ENCODE assay signal across 27 mouse cellular contexts in the genomic region with DNA sequence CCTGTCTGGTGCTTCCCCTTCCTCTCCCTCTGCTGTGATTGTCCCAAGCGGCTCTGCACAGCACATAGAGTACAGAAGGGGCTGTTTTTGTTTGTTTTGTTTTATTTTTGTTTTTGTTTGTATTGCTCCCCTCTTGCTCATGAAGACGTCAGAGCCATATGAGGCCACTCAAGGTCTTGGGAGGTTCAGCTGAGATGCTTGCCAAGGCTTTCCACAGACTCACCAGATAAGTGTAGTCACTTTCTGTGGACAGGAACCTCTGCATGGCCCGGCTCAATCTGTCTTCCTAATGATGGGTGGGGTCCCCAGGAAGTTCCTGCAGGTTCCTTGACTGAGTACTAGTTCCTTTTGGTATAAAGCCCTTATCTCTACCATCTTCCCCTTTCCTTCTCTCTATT. TPM values are rescaled to one million over a fixed set of nuclear protein-coding genes. Genes with fewer than 3 reads are reported as not detected.
DNase-seq lines count a peak whose midpoint lies in the region; ATAC-seq lines count a peak whose summit lies in the region.
"Had no signal": no experiment of that assay in that cellular context is flagged by ENCODE, and none has a peak within 500 bp of the region (broad histone marks: within the 10 kb centered on the region; RNA-seq: fewer than 3 reads in every experiment).

No protein-coding gene starts in this region.

- intact Hi-C loops in left cerebral cortex, postnatal 4 days (cut with DNase I): no loop called here

- peak overlapping the region; percentile 71 for H3K27ac ChIP-seq in hindbrain, embryonic 10.5 days
- H3K27ac ChIP-seq in hindbrain, embryonic 16.5 days (ENCODE audit: low read depth, low read length): no peak overlapping the region
- 0 out of 2 replicates have a peak overlapping the region, but pooled peaks have one; percentile 11 for H3K27ac ChIP-seq in embryonic facial prominence, embryonic 10.5 days (replicated peaks)
- H3K27ac ChIP-seq in limb, embryonic 10.5 days: 0 out of 2 replicates have a peak overlapping the region, but pooled peaks have one; percentile 34
- H3K27ac ChIP-seq: embryonic facial prominence, embryonic 12.5 days; forebrain, embryonic 12.5 days; heart, adult 2 months; heart, embryonic 13.5 days; hindbrain, postnatal 0 days; intestine, embryonic 15.5 days; lung, embryonic 15.5 days; neural tube, embryonic 12.5 days had no signal

- no peak overlapping the region for H3K9ac ChIP-seq in hindbrain, embryonic 16.5 days (ENCODE audit: low read depth, low read length)
- H3K9ac ChIP-seq: embryonic facial prominence, embryonic 12.5 days; forebrain, embryonic 12.5 days; heart, embryonic 13.5 days; intestine, embryonic 15.5 days; limb, embryonic 13.5 days; lung, embryonic 15.5 days; neural tube, embryonic 12.5 days had no signal

- no peak for ATAC-seq in hindbrain, embryonic 16.5 days
- ATAC-seq: CD4-positive, CD25-positive, alpha-beta regulatory T cell, adult 4 months; hindbrain, postnatal 0 days; intestine, embryonic 15.5 days had no signal

- H3K36me3 ChIP-seq in hindbrain, embryonic 10.5 days: no peaks in the 10 kb centered on the region
- no peaks in the 10 kb centered on the region for H3K36me3 ChIP-seq in hindbrain, embryonic 16.5 days (ENCODE audit: control insufficient read depth, insufficient read depth, low read length)
- H3K36me3 ChIP-seq in embryonic facial prominence, embryonic 10.5 days (replicated peaks): no peaks in the 10 kb centered on the region
- H3K36me3 ChIP-seq in limb, embryonic 10.5 days: no peaks in the 10 kb centered on the region
- H3K36me3 ChIP-seq: embryonic facial prominence, embryonic 12.5 days; forebrain, embryonic 12.5 days; heart, embryonic 13.5 days; intestine, embryonic 15.5 days; limb, embryonic 13.5 days; lung, embryonic 15.5 days; neural tube, embryonic 12.5 days had no signal

- peaks cover 21% of the 10 kb centered on the region for H3K27me3 ChIP-seq in hindbrain, embryonic 10.5 days (ENCODE audit: insufficient read depth, poor library complexity, severe bottlenecking)
- no peaks in the 10 kb centered on the region for H3K27me3 ChIP-seq in hindbrain, embryonic 16.5 days (replicated peaks; ENCODE audit: control insufficient read depth, insufficient read depth, low read length)
- H3K27me3 ChIP-seq in embryonic facial prominence, embryonic 10.5 days (replicated peaks; ENCODE audit: low read depth, poor library complexity, severe bottlenecking): 0 out of 2 replicates have a peak, but pooled peaks cover 24% of the 10 kb centered on the region
- H3K27me3 ChIP-seq in limb, embryonic 10.5 days (ENCODE audit: low read depth, poor library complexity, severe bottlenecking): no peaks in the 10 kb centered on the region
- H3K27me3 ChIP-seq: embryonic facial prominence, embryonic 12.5 days; heart, embryonic 13.5 days; intestine, embryonic 15.5 days; limb, embryonic 13.5 days; lung, embryonic 15.5 days had no signal

- peak; percentile 27 for DNase-seq in adrenal gland, postnatal 14 days
- no peak for DNase-seq in adrenal gland, adult 18-20 months (ENCODE audit: low spot score in 2 of 2)
- no peak for DNase-seq in hindbrain, embryonic 10.5 days (ENCODE audit: low spot score)
- no peak for DNase-seq in embryonic facial prominence, embryonic 10.5 days (ENCODE audit: low spot score)
- DNase-seq in limb, embryonic 10.5 days (ENCODE audit: low spot score): no peak
- no peak for DNase-seq in left cerebral cortex, postnatal 4 days
- DNase-seq: cerebellum, adult 9-10 months; cerebellum, postnatal 36 days; gastrocnemius, postnatal 14 days; kidney, adult 8-10 months; kidney, postnatal 14 days; thymus, postnatal 4 days had no signal

- peaks cover 1% of the 10 kb centered on the region for H3K9me3 ChIP-seq in hindbrain, embryonic 10.5 days
- no peaks in the 10 kb centered on the region for H3K9me3 ChIP-seq in hindbrain, embryonic 16.5 days (ENCODE audit: control insufficient read depth, low read length)
- H3K9me3 ChIP-seq in embryonic facial prominence, embryonic 10.5 days: peaks cover under 1% of the 10 kb centered on the region; the same call in 1 of the 2 replicates
- H3K9me3 ChIP-seq in limb, embryonic 10.5 days (replicated peaks): no peaks in the 10 kb centered on the region
- H3K9me3 ChIP-seq: embryonic facial prominence, embryonic 12.5 days; intestine, embryonic 15.5 days; lung, embryonic 15.5 days; neural tube, embryonic 12.5 days had no signal

- H3K4me1 ChIP-seq in hindbrain, embryonic 10.5 days (replicated peaks): peaks cover 42% of the 10 kb centered on the region
- peaks cover 18% of the 10 kb centered on the region for H3K4me1 ChIP-seq in hindbrain, embryonic 16.5 days (ENCODE audit: control insufficient read depth, insufficient read depth, low read depth, low read length)
- H3K4me1 ChIP-seq in embryonic facial prominence, embryonic 10.5 days: peaks cover 32% of the 10 kb centered on the region
- H3K4me1 ChIP-seq in limb, embryonic 10.5 days: peaks cover 43% of the 10 kb centered on the region

- H3K4me3 ChIP-seq in hindbrain, embryonic 10.5 days: no peak overlapping the region
- H3K4me3 ChIP-seq in hindbrain, embryonic 16.5 days (ENCODE audit: low read length): no peak overlapping the region
- H3K4me3 ChIP-seq in embryonic facial prominence, embryonic 10.5 days: no peak overlapping the region
- H3K4me3 ChIP-seq in limb, embryonic 10.5 days: no peak overlapping the region
- H3K4me3 ChIP-seq: embryonic facial prominence, embryonic 12.5 days; erythroblast, embryonic 14.5 days; forebrain, embryonic 12.5 days; heart, adult 2 months; heart, embryonic 13.5 days; intestine, embryonic 15.5 days; limb, embryonic 13.5 days; lung, embryonic 15.5 days; myocyte; neural tube, embryonic 12.5 days had no signal

- WGBS in hindbrain, embryonic 10.5 days: 74% methylated on average over 3 of the region's 3 CpGs
- WGBS in hindbrain, embryonic 16.5 days: 74% methylated on average over 3 of the region's 3 CpGs
- WGBS in embryonic facial prominence, embryonic 10.5 days: 66% methylated on average over 3 of the region's 3 CpGs
- WGBS in limb, embryonic 10.5 days: 74% methylated on average over 3 of the region's 3 CpGs

- no peak overlapping the region for H3K4me2 ChIP-seq in hindbrain, embryonic 16.5 days (ENCODE audit: low read length)
- H3K4me2 ChIP-seq: embryonic facial prominence, embryonic 12.5 days; forebrain, embryonic 12.5 days; heart, embryonic 13.5 days; intestine, embryonic 15.5 days; limb, embryonic 13.5 days; liver, embryonic 11.5 days; lung, embryonic 15.5 days; midbrain, embryonic 11.5 days; neural tube, embryonic 12.5 days had no signal

RNA-seq across cellular contexts. Expression of gene Gadd45g, which starts 53.6 kb away (rescaled TPM):
- total RNA-seq in adrenal gland, postnatal 14 days (2021): 51.7 and 63.2 TPM in 2 replicates
- total RNA-seq in adrenal gland, adult 18-20 months (2021): 10 to 100 TPM; 44.9 to 80.0 TPM
- 184 and 214 TPM in 2 replicates for polyA plus RNA-seq in hindbrain, embryonic 10.5 days (2016; fragmentation: Nextera tagmentation; extraction: Ambion mirVana)
- 46.4 and 52.2 TPM in 2 replicates for polyA plus RNA-seq in hindbrain, embryonic 16.5 days (2015; fragmentation: Nextera tagmentation; extraction: Ambion mirVana)
- 61.5 and 75.2 TPM in 2 replicates for polyA plus RNA-seq in embryonic facial prominence, embryonic 10.5 days (2016; fragmentation: Nextera tagmentation; extraction: Ambion mirVana)
- polyA plus RNA-seq in limb, embryonic 10.5 days (2016; fragmentation: Nextera tagmentation; extraction: Ambion mirVana): 14.3 and 18.6 TPM in 2 replicates
- total RNA-seq in left cerebral cortex, postnatal 4 days (2021): 10 to 100 TPM in 1 of 2 experiments, 1 to 10 TPM in 1; 8.6 to 11.0 TPM
